8 mouse cellular contexts compared by ENCODE assay signal in the genomic region with DNA sequence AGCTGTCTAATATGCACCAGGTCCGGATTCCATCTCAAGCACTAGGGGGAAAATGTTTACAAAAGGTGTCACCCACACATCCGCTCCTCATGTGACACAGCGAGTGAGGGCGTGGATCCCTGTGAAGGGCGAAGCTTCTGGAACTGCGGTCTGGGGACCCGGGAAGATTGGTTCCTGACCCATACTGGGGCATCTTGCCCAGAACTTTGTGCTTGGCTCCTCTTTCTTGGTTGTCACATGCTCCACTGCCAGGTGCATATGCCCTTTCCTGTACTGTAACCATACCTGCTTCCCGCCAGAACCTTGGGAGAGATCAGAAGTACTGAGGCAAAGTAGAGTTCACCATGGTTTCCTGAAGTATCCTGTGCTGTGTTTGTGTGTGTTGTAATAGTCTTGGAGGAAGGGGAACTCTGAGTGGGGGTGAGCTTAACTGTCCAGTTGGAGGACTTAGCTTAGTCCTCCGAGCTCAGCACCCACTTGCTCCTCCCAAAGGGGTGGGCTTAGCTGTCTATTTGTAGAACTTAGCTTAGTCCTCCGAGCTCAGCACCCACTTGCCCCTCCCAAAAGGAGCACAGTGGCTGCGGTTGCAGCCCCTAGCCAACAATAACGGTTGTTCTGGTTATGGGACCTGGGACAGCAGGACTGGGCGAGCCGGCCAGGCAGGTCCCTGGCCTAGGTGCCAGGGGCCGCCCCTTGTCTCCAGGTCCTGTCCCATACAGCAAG. TPM values are rescaled to one million over a fixed set of nuclear protein-coding genes. Genes with fewer than 3 reads are reported as not detected.
A peak's percentile ranks its signal among the peaks of the same experiment; 100 is the strongest.
DNase-seq lines count a peak whose midpoint lies in the region; ATAC-seq and TF ChIP-seq lines count a peak whose summit lies in the region.

A gene (plus strand): TSS at position 704 of the 723 bp plus-strand sequence.

- intact Hi-C loops in gastrocnemius, adult 2 months (cut with DNase I): no loop called here

- peak within 1 kb of the TSS; percentile 94 for H3K27ac ChIP-seq in gastrocnemius, adult 2 months
- peak within 1 kb of the TSS; percentile 79 for H3K27ac ChIP-seq in bone marrow macrophage, adult 2 months (ENCODE audit: insufficient read depth, low read depth, low read length)
- H3K27ac ChIP-seq in heart, embryonic 10.5 days: peak within 1 kb of the TSS; percentile 85
- no peak within 1 kb of the TSS for H3K27ac ChIP-seq in limb, embryonic 13.5 days
- H3K27ac ChIP-seq in midbrain, embryonic 16.5 days (ENCODE audit: low read length): no peak within 1 kb of the TSS

- peaks cover 64% of the 10 kb centered on the region for H3K4me1 ChIP-seq in bone marrow macrophage, adult 2 months (ENCODE audit: control insufficient read depth, insufficient read depth, low read length)
- peaks cover 59% of the 10 kb centered on the region for H3K4me1 ChIP-seq in heart, embryonic 10.5 days
- H3K4me1 ChIP-seq in limb, embryonic 13.5 days: peaks cover 39% of the 10 kb centered on the region
- H3K4me1 ChIP-seq in midbrain, embryonic 16.5 days (ENCODE audit: control insufficient read depth, insufficient read depth, low read length): peaks cover 26% of the 10 kb centered on the region

- WGBS in heart, embryonic 10.5 days: 67% methylated on average over 15 of the region's 15 CpGs
- WGBS in limb, embryonic 13.5 days: 69% methylated on average over 15 of the region's 15 CpGs
- 74% methylated on average over 15 of the region's 15 CpGs for WGBS in midbrain, embryonic 16.5 days

- peak within 1 kb of the TSS; percentile 71 for H3K4me2 ChIP-seq in limb, embryonic 13.5 days (replicated peaks)
- H3K4me2 ChIP-seq in midbrain, embryonic 16.5 days (ENCODE audit: low read length): peak within 1 kb of the TSS; percentile 74

- no peak for ATAC-seq in limb, embryonic 13.5 days (ENCODE audit: low FRiP score, low read depth)
- no peak for ATAC-seq in midbrain, embryonic 16.5 days

- H3K9ac ChIP-seq in limb, embryonic 13.5 days: peak within 1 kb of the TSS; percentile 63
- H3K9ac ChIP-seq in midbrain, embryonic 16.5 days (ENCODE audit: low read depth, low read length): peak within 1 kb of the TSS; percentile 60

- no peaks in the 10 kb centered on the region for H3K9me3 ChIP-seq in heart, embryonic 10.5 days
- H3K9me3 ChIP-seq in limb, embryonic 13.5 days: no peaks in the 10 kb centered on the region
- H3K9me3 ChIP-seq in midbrain, embryonic 16.5 days (replicated peaks; ENCODE audit: control insufficient read depth, low read length, poor library complexity, severe bottlenecking): no peaks in the 10 kb centered on the region

- TF ChIP-seq POLR2A in bone marrow macrophage, adult 2 months (IDR thresholded peaks at IDR 0.05; ENCODE audit: borderline replicate concordance, low read depth, low read length): no peak

- peak; percentile 67 for DNase-seq in gastrocnemius, adult 2 months
- no peak for DNase-seq in gastrocnemius, postnatal 4 days (ENCODE audit: low spot score in 2 of 2)
- no peak for DNase-seq in heart, embryonic 10.5 days (ENCODE audit: low spot score)
- no peak for DNase-seq in spleen, adult 12 weeks (ENCODE audit: low spot score)
- DNase-seq in right cerebral cortex, adult 2 months (ENCODE audit: low spot score in 2 of 2): no peak

- no peak for TF ChIP-seq CTCF in gastrocnemius, adult 2 months (IDR thresholded peaks at IDR 0.05)
- TF ChIP-seq CTCF in bone marrow macrophage, adult 2 months (IDR thresholded peaks at IDR 0.05; ENCODE audit: low read depth, low read length): no peak

- peak within 1 kb of the TSS; percentile 81 for H3K4me3 ChIP-seq in gastrocnemius, adult 2 months
- peak within 1 kb of the TSS; percentile 56 for H3K4me3 ChIP-seq in bone marrow macrophage, adult 2 months (ENCODE audit: insufficient read depth, low read length)
- peak within 1 kb of the TSS; percentile 67 for H3K4me3 ChIP-seq in heart, embryonic 10.5 days
- peak within 1 kb of the TSS; percentile 43 for H3K4me3 ChIP-seq in limb, embryonic 13.5 days
- peak within 1 kb of the TSS; percentile 42 for H3K4me3 ChIP-seq in midbrain, embryonic 16.5 days (ENCODE audit: low read depth, low read length)

- peaks cover 82% of the 10 kb centered on the region for H3K27me3 ChIP-seq in heart, embryonic 10.5 days (ENCODE audit: insufficient read depth, poor library complexity, severe bottlenecking)
- peaks cover 74% of the 10 kb centered on the region for H3K27me3 ChIP-seq in limb, embryonic 13.5 days
- peaks cover 57% of the 10 kb centered on the region for H3K27me3 ChIP-seq in midbrain, embryonic 16.5 days (ENCODE audit: control insufficient read depth, insufficient read depth, low read depth, low read length)

- H3K36me3 ChIP-seq in heart, embryonic 10.5 days: peaks cover 25% of the 10 kb centered on the region
- H3K36me3 ChIP-seq in limb, embryonic 13.5 days: peaks cover 4% of the 10 kb centered on the region; the same call in 1 of the 2 replicates
- peaks cover 4% of the 10 kb centered on the region; the same call in 1 of the 2 replicates for H3K36me3 ChIP-seq in midbrain, embryonic 16.5 days (ENCODE audit: control insufficient read depth, insufficient read depth, low read length)

RNA-seq across cellular contexts. Expression of the gene that starts here (rescaled TPM):
- 1 to 10 TPM; 6.1 to 6.3 TPM for total RNA-seq in gastrocnemius, adult 2 months (2021)
- total RNA-seq in gastrocnemius, postnatal 4 days (2021): 1 to 10 TPM; 8.9 to 9.3 TPM
- polyA plus RNA-seq in bone marrow macrophage, adult 2 months (2012; ENCODE audit: insufficient read depth, insufficient read length, missing spikeins): 66.8 and 69.6 TPM in 2 replicates
- polyA plus RNA-seq in heart, embryonic 10.5 days (2016; fragmentation: Nextera tagmentation; extraction: Ambion mirVana): 14.0 and 14.6 TPM in 2 replicates
- polyA plus RNA-seq in limb, embryonic 13.5 days (2015; fragmentation: Nextera tagmentation; extraction: Ambion mirVana): 13.5 and 14.3 TPM in 2 replicates
- polyA plus RNA-seq in midbrain, embryonic 16.5 days (2015; fragmentation: Nextera tagmentation; extraction: Ambion mirVana): 6.6 and 7.1 TPM in 2 replicates

Comparison
In these comparisons a context has a peak if more than half of its experiments do, and no peak if none do; other contexts are left out.
1. H3K27ac ChIP-seq: peak in gastrocnemius, adult 2 months (single experiment), bone marrow macrophage, adult 2 months (single experiment) and heart, embryonic 10.5 days (single experiment); none in limb, embryonic 13.5 days (single experiment) and midbrain, embryonic 16.5 days (single experiment).
2. Peak in every context shown above with its lines, with median percentiles within 50 percentile points of each other: H3K4me3 ChIP-seq.